Mouse (Mus musculus) layer of hippocampus, adult 2 months (tissue): Measurements from ENCODE around the gene Fkbpl. TPM values are rescaled to one million over a fixed set of nuclear protein-coding genes. Genes with fewer than 3 reads are reported as not detected.

Source experiments
- DNase-seq, 2 experiments: peaks; one replicate each; pipeline ENCODE4 v3.0.0; 2022; ENCODE audit warnings: low spot score in 2 of 2
- H3K27ac ChIP-seq: fragments of 200-600 bp; 2 replicates; pipeline ENCODE4 v1.8.1; 2022
- H3K4me3 ChIP-seq: fragments of 200-600 bp; 2 replicates; pipeline ENCODE4 v1.8.1; 2022; ENCODE audit warnings: mild to moderate bottlenecking
- CTCF ChIP-seq: fragments of 200-600 bp; conservative IDR thresholded peaks from 2 replicates; pipeline ENCODE4 v1.8.1; 2022; ENCODE audit warnings: antibody characterized with exemption, mild to moderate bottlenecking, moderate library complexity
- total RNA-seq, 2 experiments: library from RNA; stranded (reverse); gene quantifications; 2 replicates each; pipeline ENCODE4 v1.2.3; 2021

The Fkbpl gene
- total RNA-seq, 2 experiments from 2014 or later: 16.2 to 18.8 TPM

GRCm38 (mm10) chr17:34629221-34629751, 15.3 kb upstream of the Fkbpl start, which contains the start of gene Prrt1:
TSS of gene Prrt1 (plus strand) at chr17:34629533.
- no peak for TF ChIP-seq CTCF

GRCm38 (mm10) chr17:34629796-34630603, 14.6 kb upstream of the Fkbpl start:
- Histone ChIP-seq H3K27ac (peak overlapping the region; percentile 99), H3K4me3 (peak overlapping the region; percentile 67)
- no peak for DNase-seq
- no peak for TF ChIP-seq CTCF

More at GRCm38 (mm10) chr17:34629221-34629751, 15.3 kb upstream of the Fkbpl start, which contains the start of gene Prrt1:
- DNase-seq: peak; percentile 66 to 90
- Histone ChIP-seq H3K4me3 (peak within 1 kb of the TSS; percentile 67), H3K27ac (peak within 1 kb of the TSS; percentile 99)

DNA sequence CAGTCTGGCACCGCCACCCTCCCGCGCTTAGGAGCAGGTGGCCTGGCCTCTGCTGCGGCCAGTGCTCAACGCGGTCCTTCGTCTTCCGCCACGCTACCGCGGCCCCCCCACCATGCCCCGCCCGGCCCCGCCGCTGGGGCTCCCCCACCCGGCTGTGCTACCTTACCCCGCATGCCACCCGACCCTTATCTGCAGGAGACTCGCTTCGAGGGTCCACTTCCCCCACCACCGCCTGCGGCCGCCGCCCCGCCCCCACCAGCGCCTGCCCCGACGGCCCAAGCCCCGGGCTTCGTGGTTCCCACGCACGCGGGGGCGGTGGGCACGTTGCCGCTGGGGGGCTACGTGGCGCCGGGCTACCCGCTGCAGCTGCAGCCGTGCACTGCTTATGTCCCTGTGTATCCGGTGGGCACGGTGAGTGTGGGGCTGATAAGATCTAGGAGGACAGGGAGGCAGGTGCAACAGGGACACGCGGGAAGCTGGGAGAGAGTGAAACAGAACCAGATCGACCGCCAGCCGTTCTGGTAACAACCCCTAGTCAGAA, 13.7 kb upstream of the Fkbpl start:
- peak overlapping the region; percentile 99 for H3K27ac ChIP-seq
- no peak for DNase-seq

DNA sequence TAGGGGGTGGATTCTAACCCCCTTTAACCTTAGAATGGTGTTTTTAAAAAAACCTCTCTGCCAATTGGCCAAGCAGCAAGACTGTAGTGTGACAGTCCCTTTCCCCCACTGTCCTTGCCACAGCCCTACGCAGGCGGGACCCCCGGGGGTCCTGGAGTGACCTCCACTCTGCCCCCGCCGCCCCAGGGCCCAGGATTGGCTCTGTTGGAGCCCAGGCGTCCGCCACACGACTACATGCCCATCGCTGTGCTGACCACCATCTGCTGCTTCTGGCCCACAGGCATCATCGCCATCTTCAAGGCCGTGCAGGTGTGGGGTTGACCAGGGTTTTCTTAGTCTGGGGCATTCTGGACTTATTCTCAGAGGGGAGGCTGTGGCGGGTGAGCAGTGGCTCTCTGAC, 12.9 kb upstream of the Fkbpl start:
- no peak for TF ChIP-seq CTCF
- Histone ChIP-seq H3K4me3 (peak overlapping the region; percentile 67), H3K27ac (peak overlapping the region; percentile 99)
- DNase-seq: no peak

More for the DNA sequence above, 13.7 kb upstream of the Fkbpl start:
- TF ChIP-seq CTCF: no peak
- peak overlapping the region; percentile 67 for H3K4me3 ChIP-seq

DNA sequence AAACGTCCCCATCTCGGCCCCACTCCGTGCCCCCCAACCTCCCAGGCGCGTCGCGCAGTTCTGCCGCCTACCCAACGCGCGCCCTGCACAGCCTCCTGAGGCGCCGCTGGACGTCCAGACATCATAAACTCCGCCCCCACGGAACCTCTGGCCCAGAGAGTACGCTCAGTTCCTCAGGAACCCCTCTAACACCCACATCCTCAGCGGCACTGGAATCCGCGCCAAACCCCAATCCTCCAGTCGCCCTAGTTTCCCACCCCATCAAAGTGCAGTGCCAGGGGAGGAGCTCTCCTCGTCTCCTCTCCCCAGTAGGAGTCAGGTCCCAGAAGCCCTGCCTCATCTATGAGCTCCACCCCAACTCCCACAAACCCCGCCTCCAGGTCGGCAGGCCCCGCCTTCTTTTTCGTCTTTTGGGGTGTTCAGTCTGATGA, 12.3 kb upstream of the Fkbpl start:
- DNase-seq: peak; percentile 87 to 94

GRCm38 (mm10) chr17:34635671-34636070, 8.9 kb upstream of the Fkbpl start:
- no peak for TF ChIP-seq CTCF

More for the DNA sequence above, 12.3 kb upstream of the Fkbpl start:
- H3K27ac ChIP-seq: peak overlapping the region; percentile 99
- H3K4me3 ChIP-seq: peak overlapping the region; percentile 67
- TF ChIP-seq CTCF: no peak

DNA sequence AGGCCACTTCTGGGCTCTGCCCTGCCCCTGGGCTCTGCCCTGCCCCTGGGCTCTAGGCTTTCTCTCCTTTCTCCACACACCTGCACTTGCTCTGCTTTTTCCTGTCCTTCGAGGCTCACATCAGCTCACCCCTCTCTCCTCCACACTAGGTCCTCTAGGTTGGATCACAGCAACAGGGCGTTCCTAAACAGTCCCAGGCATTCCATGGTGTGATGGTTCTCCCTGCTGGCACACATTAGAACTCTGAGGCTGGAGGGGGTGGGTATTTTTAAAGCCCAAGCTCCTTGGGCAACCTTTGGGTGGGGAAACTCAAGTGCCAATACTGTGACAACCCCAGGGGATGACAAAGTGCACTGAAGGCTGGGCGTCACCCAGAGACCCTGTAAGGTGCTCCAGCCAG, 7.1 kb upstream of the Fkbpl start:
- DNase-seq: no peak
- TF ChIP-seq CTCF: no peak
- Histone ChIP-seq H3K27ac (peak overlapping the region; percentile 33; the same call in 1 of the 2 replicates), H3K4me3 (no peak overlapping the region)

More at GRCm38 (mm10) chr17:34635671-34636070, 8.9 kb upstream of the Fkbpl start:
- no peak overlapping the region for H3K27ac ChIP-seq
- no peak overlapping the region for H3K4me3 ChIP-seq
- no peak for DNase-seq

- no peak for DNase-seq
- no peak overlapping the region for H3K4me3 ChIP-seq
- H3K27ac ChIP-seq: peak overlapping the region; percentile 93
- no peak for TF ChIP-seq CTCF
These were observed 4.9 kb upstream of the Fkbpl start for GRCm38 (mm10) chr17:34639461-34640255.

- DNase-seq: no peak
- Histone ChIP-seq H3K4me3 (no peak overlapping the region), H3K27ac (peak overlapping the region; percentile 93)
- TF ChIP-seq CTCF: peak; percentile 31
These were observed 3.6 kb upstream of the Fkbpl start for GRCm38 (mm10) chr17:34640778-34641601.

DNA sequence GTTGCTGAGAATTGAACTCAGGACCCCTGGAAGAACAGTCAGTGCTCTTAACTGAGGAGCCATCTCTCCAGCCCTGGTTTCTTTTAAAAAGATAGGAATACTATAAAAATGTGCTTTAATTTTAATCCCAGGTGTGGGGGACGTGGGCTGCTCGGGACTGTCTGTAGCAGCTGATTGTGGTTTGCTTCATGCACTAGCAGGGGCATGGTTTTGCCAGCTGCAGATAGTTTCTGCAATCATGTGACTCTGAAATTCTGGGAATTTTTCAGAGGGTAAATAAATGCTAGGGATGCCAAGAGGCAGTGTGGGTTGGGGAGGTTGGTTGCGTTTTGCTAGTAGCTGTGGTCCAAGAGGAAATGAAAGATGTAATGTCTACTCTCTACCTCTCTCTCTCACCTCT, 2.6 kb upstream of the Fkbpl start:
- no peak for DNase-seq
- Histone ChIP-seq H3K27ac (peak overlapping the region; percentile 93), H3K4me3 (no peak overlapping the region)
- TF ChIP-seq CTCF: no peak

- H3K27ac ChIP-seq: no peak overlapping the region
- DNase-seq: no peak
- H3K4me3 ChIP-seq: no peak overlapping the region
- TF ChIP-seq CTCF: no peak
These were observed 1.2 kb upstream of the Fkbpl start for GRCm38 (mm10) chr17:34643379-34643778.

DNA sequence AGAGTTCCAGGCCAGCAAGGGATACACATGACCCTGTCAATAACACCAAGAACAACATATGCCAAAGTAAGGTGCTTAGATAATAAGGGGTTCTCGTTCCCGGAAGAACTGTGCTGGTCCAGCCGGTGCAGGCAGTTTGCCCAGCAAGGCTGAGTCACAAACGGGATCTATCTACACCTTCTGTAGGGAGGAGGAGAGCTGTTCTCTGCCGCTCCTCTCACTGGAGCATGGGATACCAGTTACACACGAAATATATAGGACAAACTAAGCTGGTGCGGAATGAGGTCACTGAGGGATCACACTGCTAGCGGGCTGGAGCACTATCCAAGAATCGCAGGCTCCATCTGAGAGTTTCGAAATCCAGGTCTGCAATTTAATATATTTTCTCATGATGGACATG, 620 bp upstream of the Fkbpl start:
- TF ChIP-seq CTCF: no peak
- Histone ChIP-seq H3K27ac (peak overlapping the region; percentile 91), H3K4me3 (no peak overlapping the region)
- DNase-seq: no peak
